Mouse (Mus musculus) yolk sac, embryonic 10.5 days (tissue): ENCODE measurements at regions not wholly inside any gene's neighbourhood (a gene's known extent, or its start where the extent isn't known, plus 50 kb on each side); places are given as distances from the start of the nearest gene placed in this dataset.

Source experiments
- DNase-seq: peaks from one replicate; pipeline ENCODE4 v3.0.0-alpha.2; 2017; ENCODE audit warnings: low spot score

DNA sequence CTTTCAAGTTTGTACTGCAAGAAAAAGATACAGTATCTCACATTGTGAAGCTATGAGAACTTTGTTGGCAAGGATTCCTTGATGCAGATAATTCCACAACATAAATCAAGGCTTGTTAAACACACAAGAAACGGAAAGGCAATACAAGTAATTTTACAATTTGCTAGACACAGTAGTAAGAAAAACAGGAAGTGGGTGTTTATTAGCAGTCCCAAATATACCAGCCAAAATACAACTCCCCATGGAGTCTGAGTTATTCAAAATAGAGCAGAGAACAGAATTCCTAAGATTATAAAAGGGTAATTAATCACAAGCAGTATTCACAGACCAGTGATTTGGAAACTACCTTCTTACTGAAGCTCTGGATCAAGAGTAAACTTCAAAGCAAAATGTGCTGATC, 78.7 kb upstream of the Gm15217 start:
- DNase-seq, result no peak

DNA sequence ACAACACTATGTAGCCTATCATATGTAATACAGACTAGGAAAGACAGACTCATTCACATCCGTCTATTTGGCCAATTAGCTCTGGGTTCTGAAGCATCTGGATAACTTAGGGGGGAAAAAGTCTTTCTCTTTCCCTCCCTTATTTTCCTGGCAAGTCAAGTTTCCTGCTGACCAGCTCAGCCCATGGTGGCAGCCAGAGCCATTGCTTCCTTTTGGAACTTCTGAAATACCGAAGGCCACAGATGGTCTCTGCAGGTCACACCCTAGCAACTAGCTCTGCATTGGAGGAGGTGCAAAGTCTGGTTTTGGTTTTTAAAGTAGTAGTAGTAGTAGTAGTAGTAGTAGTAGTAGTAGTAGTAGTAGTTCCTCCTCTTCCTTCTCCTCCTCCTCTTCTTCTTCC, 76.6 kb upstream of the Gm15217 start:
- DNase-seq, result no peak

- DNase-seq, result no peak
These were observed 73.9 kb upstream of the Gm15217 start for GRCm38 (mm10) chr14:46305267-46305666.

GRCm38 (mm10) chr14:46313064-46313463, 66.2 kb upstream of the Gm15217 start:
- no peak for DNase-seq

DNA sequence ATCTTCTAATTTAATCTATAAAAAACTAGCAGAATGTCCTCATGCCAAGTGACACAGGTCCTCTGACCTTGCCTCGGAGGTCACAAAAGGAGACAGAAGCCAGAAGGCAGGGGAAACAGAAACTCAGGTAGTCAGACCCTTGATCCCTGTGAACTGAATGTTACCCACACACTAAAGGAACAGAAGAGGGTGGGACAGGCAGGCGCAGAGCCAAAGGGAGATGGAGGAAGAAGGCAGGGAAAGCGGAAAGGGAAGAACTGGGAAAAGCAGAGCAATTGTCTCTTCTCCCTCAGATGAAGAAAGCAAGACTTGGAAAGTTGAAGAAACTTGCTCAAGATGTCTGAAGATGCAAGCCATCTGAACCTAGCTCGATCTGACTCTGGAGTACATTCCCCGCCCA, 62.7 kb upstream of the Gm15217 start:
- DNase-seq, result no peak

DNA sequence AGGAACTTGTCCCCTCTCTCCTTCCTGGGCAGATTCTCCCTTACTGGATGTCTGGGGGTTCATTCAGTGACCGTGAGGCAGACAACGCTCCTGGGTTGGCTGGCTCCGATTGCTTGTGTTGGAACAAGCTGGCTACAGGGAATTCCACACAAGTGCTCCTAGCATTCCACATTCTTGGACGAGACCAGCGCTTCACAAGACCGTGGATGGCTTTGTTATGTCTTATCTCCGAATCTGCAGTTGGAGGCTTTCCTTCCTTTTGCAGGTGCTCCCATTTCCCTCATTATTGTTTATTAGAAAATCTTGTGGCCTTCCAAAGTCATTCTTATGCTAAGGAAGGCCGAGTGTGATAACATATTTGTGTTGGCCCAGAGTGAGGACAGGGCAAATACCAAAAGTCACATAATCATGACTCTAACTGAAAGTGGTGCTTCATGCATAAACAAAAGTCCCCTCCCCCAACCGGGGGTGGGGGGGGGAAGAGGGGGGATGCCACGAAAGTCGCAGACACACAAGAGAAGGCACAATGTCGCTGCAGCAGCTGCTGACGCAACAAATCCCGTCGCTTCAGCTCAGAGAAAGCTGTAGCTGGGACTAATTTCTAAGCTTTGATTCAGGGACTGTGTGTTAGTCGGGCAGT, 61.7 kb upstream of the Gm15217 start:
- peak; percentile 9 for DNase-seq

DNA sequence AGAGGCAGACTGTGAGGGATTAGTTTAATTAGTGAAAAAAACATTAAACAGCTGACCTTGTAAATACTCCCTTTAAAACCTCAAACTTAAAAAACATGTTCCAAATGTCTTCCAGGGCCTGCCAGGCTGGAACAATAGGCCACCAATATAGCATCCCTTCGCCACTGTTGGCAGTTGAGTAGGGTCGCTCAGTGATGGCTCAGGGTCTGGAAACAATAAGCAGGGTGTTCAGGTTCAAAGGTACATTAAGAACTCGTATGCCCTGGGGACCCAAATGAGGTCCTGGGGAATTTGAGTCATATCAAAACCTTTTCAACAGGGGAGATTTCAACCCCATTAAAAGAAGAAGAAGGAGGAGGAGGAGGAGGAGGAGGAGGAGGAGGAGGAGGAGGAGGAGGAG, 51.1 kb upstream of the Gm15217 start:
- no peak for DNase-seq
